Mouse (Mus musculus) kidney, postnatal 0 days (tissue): ENCODE data around the gene Nrarp. TPM values are rescaled to one million over a fixed set of nuclear protein-coding genes. Genes with fewer than 3 reads are reported as not detected.

Experiments used
- ATAC-seq: fragments of 200-750 bp; cut with Nextera tagmentation; replicated peaks from 2 replicates; pipeline ENCODE4 v1.8.0; 2017; ENCODE audit warnings: low read depth, moderate number of reproducible peaks, moderate TSS enrichment, moderate library complexity; ENCODE audit not compliant: low FRiP score
- DNase-seq: peaks from one replicate; pipeline ENCODE4 v3.0.0-alpha.2; 2016; ENCODE audit warnings: low spot score
- H3K27ac ChIP-seq: fragments of 300-500 bp; sonication (generic); 2 replicates; pipeline ENCODE4 v1.5.1; 2014; ENCODE audit warnings: mild to moderate bottlenecking
- H3K27me3 ChIP-seq: fragments of 300-500 bp; sonication (generic); 2 replicates; pipeline ENCODE4 v1.6.1; 2014; ENCODE audit warnings: low read length, mixed read lengths; ENCODE audit not compliant: insufficient read depth
- H3K36me3 ChIP-seq: fragments of 300-500 bp; sonication (generic); 2 replicates; pipeline ENCODE4 v1.6.1; 2014; ENCODE audit warnings: low read length, mixed read lengths; ENCODE audit not compliant: insufficient read depth
- H3K4me1 ChIP-seq: fragments of 300-500 bp; sonication (generic); replicated peaks from 2 replicates; pipeline ENCODE4 v1.6.1; 2014; ENCODE audit warnings: antibody characterized with exemption, low read length, mixed read lengths; ENCODE audit not compliant: insufficient read depth
- H3K4me2 ChIP-seq: fragments of 300-500 bp; sonication (generic); 2 replicates; pipeline ENCODE4 v1.6.1; 2014; ENCODE audit warnings: mild to moderate bottlenecking, low read length, moderate library complexity, mixed read lengths
- H3K4me3 ChIP-seq: fragments of 300-500 bp; sonication (generic); replicated peaks from 2 replicates; pipeline ENCODE4 v1.5.1; 2014; ENCODE audit warnings: low read depth, low read length
- H3K9ac ChIP-seq: fragments of 300-500 bp; sonication (generic); 2 replicates; pipeline ENCODE4 v1.6.1; 2014; ENCODE audit warnings: low read depth, low read length
- H3K9me3 ChIP-seq: fragments of 300-500 bp; sonication (generic); replicated peaks from 2 replicates; pipeline ENCODE4 v1.6.1; 2016; ENCODE audit warnings: low read length, inconsistent platforms, mixed read lengths
- CTCF ChIP-seq: IDR thresholded peaks from 2 replicates; pipeline ENCODE4 v1.5.1; 2016; ENCODE audit warnings: antibody characterized with exemption, low read depth, mild to moderate bottlenecking, moderate library complexity
- WGBS: fragments of 180-500 bp; shearing (Covaris S2); extraction: QIAGEN DNeasy Blood & Tissue Kit; methylation state at CpG from one replicate; pipeline ENCODE4 v1.1.7; 2014; 5-methylcytosine and 5-hydroxymethylcytosine counted together
- polyA plus RNA-seq: library from polyadenylated mRNA; unstranded; fragments of >200 nt; fragmentation: Nextera tagmentation; extraction: Ambion mirVana; gene quantifications from 2 replicates; pipeline ENCODE4 v1.2.1, GENCODE M21; 2015

Gene Nrarp
- 19.9 and 21.6 TPM in 2 replicates for polyA plus RNA-seq

DNA sequence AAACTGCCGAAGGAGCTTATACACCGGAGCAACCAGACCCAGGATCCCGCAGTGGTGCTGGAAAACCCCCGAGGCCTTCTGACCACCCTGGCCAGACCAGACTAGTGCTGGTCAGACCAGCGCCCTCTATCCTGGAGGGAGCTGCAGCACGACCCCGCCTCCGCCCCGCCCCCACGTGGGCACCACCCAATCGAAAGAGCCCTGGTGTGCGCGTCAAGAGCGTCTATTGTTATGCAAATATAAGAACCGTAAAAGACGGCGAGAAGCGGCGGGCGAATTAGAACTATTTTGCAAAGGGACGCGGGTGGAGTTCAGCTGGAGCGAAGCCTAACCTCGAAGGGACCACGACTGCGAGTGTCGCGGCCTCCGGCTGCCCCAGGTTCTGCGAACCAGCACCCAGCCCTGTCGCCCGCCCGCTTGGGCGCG, at the start of gene Nrarp:
Gene Nrarp (plus strand): TSS at position 281 of the 426 bp plus-strand sequence.
- Histone ChIP-seq H3K9ac (peak within 1 kb of the TSS; percentile 72), H3K27ac (peak within 1 kb of the TSS; percentile 86), H3K27me3 (no peaks in the 10 kb centered on the region), H3K9me3 (no peaks in the 10 kb centered on the region), H3K4me2 (peak within 1 kb of the TSS; percentile 83), H3K4me3 (peak within 1 kb of the TSS; percentile 63), H3K4me1 (peaks cover 30% of the 10 kb centered on the region), H3K36me3 (no peaks in the 10 kb centered on the region)
- WGBS: under 1% methylated on average over 35 of the region's 35 CpGs
- ATAC-seq: peak; percentile 87
- peak; percentile 64 for TF ChIP-seq CTCF
- peak; percentile 92 for DNase-seq

DNA sequence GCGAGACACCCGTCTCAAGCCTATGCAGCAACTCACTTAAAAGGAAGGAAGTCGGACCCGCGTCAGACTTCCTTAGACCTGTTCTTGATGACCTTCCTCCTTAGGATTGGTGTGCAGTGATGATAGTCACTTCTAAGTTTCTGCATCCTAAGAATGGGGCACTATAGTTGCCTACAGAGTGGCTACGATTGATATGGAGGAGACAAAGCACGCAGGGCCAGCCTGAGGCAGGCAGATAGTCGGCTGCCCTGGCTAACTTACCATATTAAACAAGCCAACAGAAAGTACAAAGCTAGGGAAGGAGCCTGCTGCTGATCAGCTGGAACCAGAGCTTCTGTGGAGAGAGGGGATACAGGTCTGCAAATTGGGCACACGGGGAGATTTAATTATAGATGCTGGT, 49.0 kb upstream of the Nrarp start:
- H3K9me3 ChIP-seq: no peaks in the 10 kb centered on the region
- H3K36me3 ChIP-seq: no peaks in the 10 kb centered on the region
- no peaks in the 10 kb centered on the region for H3K4me1 ChIP-seq
- H3K27me3 ChIP-seq: no peaks in the 10 kb centered on the region
- DNase-seq (no peak), ATAC-seq (no peak)
- H3K4me3 ChIP-seq: no peak overlapping the region
- no peak overlapping the region for H3K9ac ChIP-seq
- H3K4me2 ChIP-seq: no peak overlapping the region
- WGBS: 73% methylated on average over 9 of the region's 9 CpGs
- no peak overlapping the region for H3K27ac ChIP-seq
- no peak for TF ChIP-seq CTCF

DNA sequence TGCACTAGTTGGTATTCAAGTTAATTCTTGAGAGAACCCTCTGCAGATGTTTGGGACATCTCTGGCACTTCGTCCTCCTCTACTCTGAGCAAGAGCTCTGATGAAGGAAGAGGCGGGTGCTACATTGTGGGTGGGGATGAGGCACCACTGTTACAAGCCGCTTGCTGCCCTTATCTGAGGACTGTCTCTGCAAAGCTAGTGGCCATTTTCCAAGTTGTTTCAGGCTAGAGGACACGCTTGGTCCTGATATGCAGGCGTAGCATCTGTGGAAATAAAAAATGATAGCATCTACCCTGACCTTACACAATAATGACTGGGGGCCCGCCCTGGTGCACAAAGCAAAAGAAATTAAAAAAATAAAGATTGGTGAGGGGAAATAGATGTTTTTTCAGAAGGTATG, 42.7 kb upstream of the Nrarp start:
- Histone ChIP-seq H3K9ac (no peak overlapping the region), H3K36me3 (no peaks in the 10 kb centered on the region), H3K9me3 (no peaks in the 10 kb centered on the region), H3K27ac (no peak overlapping the region), H3K4me1 (no peaks in the 10 kb centered on the region), H3K4me2 (no peak overlapping the region), H3K27me3 (no peaks in the 10 kb centered on the region), H3K4me3 (no peak overlapping the region)
- ATAC-seq (no peak), DNase-seq (no peak)
- no peak for TF ChIP-seq CTCF
- WGBS: 77% methylated on average over 6 of the region's 6 CpGs

DNA sequence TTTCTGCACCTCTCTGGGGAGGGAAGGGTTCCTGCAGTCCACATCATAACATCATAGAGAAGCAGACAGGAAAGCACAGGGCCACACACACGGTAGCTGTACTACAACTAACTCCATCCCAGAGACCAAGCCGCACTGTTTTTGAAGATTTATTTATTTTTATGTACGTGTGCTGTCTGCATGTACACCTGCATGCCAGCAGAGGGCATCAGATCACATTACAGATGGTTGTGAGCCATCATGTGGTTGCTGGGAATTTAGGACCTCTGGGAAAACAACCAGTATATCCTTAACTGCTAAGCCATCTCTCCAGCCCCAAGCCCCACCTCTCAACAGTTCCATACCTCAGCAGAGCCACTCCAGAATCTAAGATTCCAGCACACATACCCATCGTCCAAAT, 39.4 kb upstream of the Nrarp start:
- 77% methylated on average over 4 of the region's 4 CpGs for WGBS
- no peak overlapping the region for H3K9ac ChIP-seq

DNA sequence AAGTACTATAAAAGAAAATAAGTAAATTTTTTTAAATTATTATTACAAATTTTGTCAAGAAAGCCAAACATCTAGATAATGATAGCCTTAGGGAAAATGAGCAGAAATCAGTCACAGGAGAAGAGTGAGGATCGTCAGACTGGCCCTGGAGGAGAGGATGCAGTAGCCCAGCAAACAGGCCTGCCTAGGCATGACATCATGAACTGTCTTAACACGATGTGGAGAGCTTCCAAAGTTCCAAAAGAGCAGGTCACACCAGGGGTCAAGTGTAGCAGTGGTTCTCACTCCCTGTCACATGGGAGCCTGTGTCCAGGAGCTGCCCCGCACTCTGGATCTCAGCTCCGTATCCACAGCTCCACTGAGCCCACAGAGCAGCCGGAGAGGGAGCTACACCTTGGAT, 38.6 kb upstream of the Nrarp start:
- Histone ChIP-seq H3K4me3 (no peak overlapping the region), H3K27ac (no peak overlapping the region), H3K9me3 (no peaks in the 10 kb centered on the region), H3K36me3 (no peaks in the 10 kb centered on the region), H3K4me2 (no peak overlapping the region), H3K9ac (no peak overlapping the region), H3K27me3 (no peaks in the 10 kb centered on the region), H3K4me1 (no peaks in the 10 kb centered on the region)
- no peak for TF ChIP-seq CTCF
- DNase-seq (no peak), ATAC-seq (no peak)
- 82% methylated on average over 5 of the region's 5 CpGs for WGBS

More for the DNA sequence above, 39.4 kb upstream of the Nrarp start:
- Histone ChIP-seq H3K4me3 (no peak overlapping the region), H3K4me1 (no peaks in the 10 kb centered on the region), H3K4me2 (no peak overlapping the region), H3K9me3 (no peaks in the 10 kb centered on the region), H3K27ac (no peak overlapping the region), H3K36me3 (no peaks in the 10 kb centered on the region), H3K27me3 (no peaks in the 10 kb centered on the region)
- DNase-seq (no peak), ATAC-seq (no peak)
- TF ChIP-seq CTCF: peak; percentile 56

DNA sequence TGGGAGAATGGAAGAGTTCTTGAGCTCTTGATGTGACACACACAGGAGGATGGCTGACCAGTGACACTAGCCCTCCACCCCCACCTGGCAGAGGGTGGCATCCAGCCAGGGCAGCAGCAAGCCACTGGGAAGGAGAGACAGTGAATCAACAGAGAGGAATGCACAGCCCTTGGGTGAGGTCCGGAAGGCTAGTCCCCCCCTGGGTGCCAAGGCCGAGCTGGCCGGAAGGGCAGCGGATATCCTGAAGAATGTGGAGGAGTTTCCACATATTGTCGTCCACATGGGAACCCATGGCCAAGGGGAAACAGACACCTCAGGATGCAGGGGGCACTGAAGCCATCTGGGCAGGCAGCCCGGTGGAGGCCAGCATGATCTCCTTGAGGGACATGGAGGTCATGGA, 35.2 kb upstream of the Nrarp start:
- Histone ChIP-seq H3K27ac (0 out of 2 replicates have a peak overlapping the region, but pooled peaks have one; percentile 25), H3K27me3 (no peaks in the 10 kb centered on the region), H3K4me3 (no peak overlapping the region), H3K9me3 (no peaks in the 10 kb centered on the region), H3K36me3 (no peaks in the 10 kb centered on the region), H3K9ac (no peak overlapping the region), H3K4me2 (no peak overlapping the region), H3K4me1 (no peaks in the 10 kb centered on the region)
- WGBS: 48% methylated on average over 6 of the region's 6 CpGs
- TF ChIP-seq CTCF: no peak
- DNase-seq (peak; percentile 25), ATAC-seq (no peak; the same call in 1 of the 2 replicates)

DNA sequence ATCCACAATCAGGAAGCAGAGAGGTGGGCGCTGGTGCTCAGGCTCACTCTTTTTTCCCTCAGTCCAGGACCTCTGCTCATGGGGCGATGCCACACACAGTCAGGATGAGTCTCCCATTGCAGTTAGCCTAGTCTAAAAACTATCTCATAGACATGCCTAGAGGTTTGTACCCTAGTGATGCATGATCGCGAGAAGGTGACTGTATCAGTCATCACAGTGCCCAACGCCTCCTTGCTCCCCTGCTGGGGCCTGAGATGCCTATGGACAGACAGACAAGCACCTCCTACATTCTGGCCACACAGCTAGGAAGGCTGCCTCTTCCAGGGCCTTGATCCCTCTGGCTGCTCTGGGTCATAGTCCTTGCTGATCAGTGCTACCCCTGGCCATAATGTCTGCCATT, 33.2 kb upstream of the Nrarp start:
- TF ChIP-seq CTCF: no peak
- H3K4me1 ChIP-seq: no peaks in the 10 kb centered on the region
- no peak overlapping the region for H3K27ac ChIP-seq
- ATAC-seq (no peak), DNase-seq (no peak)
- no peak overlapping the region for H3K9ac ChIP-seq
- no peaks in the 10 kb centered on the region for H3K36me3 ChIP-seq
- H3K9me3 ChIP-seq: no peaks in the 10 kb centered on the region
- no peak overlapping the region for H3K4me3 ChIP-seq
- no peaks in the 10 kb centered on the region for H3K27me3 ChIP-seq
- 83% methylated on average over 5 of the region's 5 CpGs for WGBS
- H3K4me2 ChIP-seq: no peak overlapping the region
